Mouse (Mus musculus) monocyte, adult 5-6 weeks (primary cell): Measurements from ENCODE around the gene Vmn1r166. TPM values are rescaled to one million over a fixed set of nuclear protein-coding genes. Genes with fewer than 3 reads are reported as not detected.
"Not testable (repeated sequence)": the region's sequence is repeated elsewhere in the genome, so short reads cannot be mapped to it uniquely, and the experiment has no call there.

Source experiments
- ATAC-seq: fragments of 153-309, 156-312 bp; replicated peaks from 2 replicates; pipeline ENCODE4 v1.8.0; 2017; ENCODE audit warnings: mild to moderate bottlenecking; ENCODE audit not compliant: low TSS enrichment, insufficient number of reproducible peaks, severe bottlenecking, poor library complexity, low FRiP score
- total RNA-seq: library from RNA; stranded (forward); fragments of 200-1000, 200-491, 200-594 nt; gene quantifications from 3 replicates; pipeline ENCODE4 v1.2.3, GENCODE M21; 2017

Gene Vmn1r166
- not detected in 3 replicates for total RNA-seq

DNA sequence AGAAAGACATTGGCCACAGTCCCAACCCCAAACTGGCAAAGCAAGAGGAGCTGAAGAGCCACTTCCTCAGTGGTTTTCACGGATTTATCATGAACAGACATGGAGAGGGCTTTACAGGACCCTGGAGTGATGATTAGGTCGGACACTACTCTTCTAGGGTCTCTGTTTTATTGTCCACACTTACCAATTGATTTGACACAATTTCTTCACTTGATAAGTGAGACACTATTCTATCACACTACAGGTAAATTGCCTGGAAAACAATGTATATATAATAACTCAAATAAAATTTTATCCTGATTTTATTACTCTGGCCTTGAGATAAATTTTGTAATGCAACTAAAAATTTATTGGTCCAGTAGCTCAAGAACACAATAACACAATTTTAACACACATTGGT is at the start of gene Vmn1r166:
Vmn1r166 (minus strand) TSS at position 101 of the 400 bp plus-strand sequence.
- not testable (repeated sequence) for ATAC-seq

DNA sequence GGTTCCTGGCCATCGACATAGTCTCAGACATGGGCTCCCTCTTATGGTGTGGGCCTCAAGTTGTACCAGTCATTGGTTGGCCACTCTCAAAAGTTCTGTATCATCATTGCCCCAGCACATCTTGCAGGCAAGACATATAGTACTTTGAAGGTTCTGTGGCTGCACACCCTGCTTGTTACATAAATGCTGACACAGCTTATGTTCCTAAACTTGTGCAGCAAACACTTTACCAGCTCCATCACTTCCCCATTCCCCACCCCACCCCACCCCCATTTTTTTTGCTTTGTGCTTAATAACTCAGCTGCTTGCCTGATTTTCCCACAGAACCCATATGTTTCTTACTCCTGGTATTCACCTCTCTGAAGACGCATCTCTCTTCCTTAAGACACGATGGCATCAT is 49.4 kb upstream of the Vmn1r166 start, which contains the start of gene Nlrp4e:
Nlrp4e (plus strand) TSS at position 301 of the 400 bp plus-strand sequence.
- not testable (repeated sequence) for ATAC-seq

- ATAC-seq = not testable (repeated sequence)
These were observed 27.3 kb upstream of the Vmn1r166 start, which contains the start of gene Gm6902 for GRCm38 (mm10) chr7:23278800-23279199. Gene Gm6902 (minus strand): TSS chr7:23278900.

GRCm38 (mm10) chr7:23217032-23217431 is 34.5 kb downstream of the Vmn1r166 start, which contains the start of gene Vmn1r165:
Gene Vmn1r165 (plus strand): TSS chr7:23217332.
- not testable (repeated sequence) for ATAC-seq

Other genes starting within 250 kb of the Vmn1r166 start
- gene Gm4216, start 231.8 kb downstream of the Vmn1r166 start, total RNA-seq = not detected in 3 replicates
- not detected in 3 replicates for gene Vmn1r163, start 196.1 kb downstream of the Vmn1r166 start, total RNA-seq
- gene Gm8720, start 184.2 kb downstream of the Vmn1r166 start, total RNA-seq = not detected in 3 replicates
- gene Gm10662, start 107.2 kb downstream of the Vmn1r166 start, total RNA-seq = not detected in 3 replicates
- not detected in 3 replicates for gene Vmn1r165, start 34.4 kb downstream of the Vmn1r166 start, total RNA-seq
- not detected in 3 replicates for gene Gm6902, start 27.2 kb upstream of the Vmn1r166 start, total RNA-seq
- gene Nlrp4e, start 49.5 kb upstream of the Vmn1r166 start, total RNA-seq = not detected in 3 replicates
- not detected in 3 replicates for gene Nlrp5, start 134.2 kb upstream of the Vmn1r166 start, total RNA-seq